Mouse (Mus musculus) embryonic fibroblast, embryonic 13.5 days (primary cell): ENCODE measurements around the gene Lingo1.

ENCODE experiments used
- CTCF ChIP-seq: IDR thresholded peaks from 2 replicates; pipeline ENCODE4 v1.5.1; 2011; ENCODE audit warnings: mild to moderate bottlenecking, control low read depth, low read length, moderate library complexity, borderline replicate concordance; ENCODE audit not compliant: insufficient read depth
- POLR2A ChIP-seq: IDR thresholded peaks from 2 replicates; pipeline ENCODE4 v1.6.1; 2011; ENCODE audit warnings: low read depth, mild to moderate bottlenecking, control low read depth, low read length, moderate library complexity

- TF ChIP-seq CTCF = no peak
- TF ChIP-seq POLR2A = no peak
These were observed 22.6 kb downstream of the Lingo1 start for GRCm38 (mm10) chr9:56773666-56774065.
